8 mouse cellular contexts compared by ENCODE assay signal in genomic region chr12:80146227-80147223, GRCm38 (mm10). TPM values are rescaled to one million over a fixed set of nuclear protein-coding genes. Genes with fewer than 3 reads are reported as not detected.
DNase-seq lines count a peak whose midpoint lies in the region; ATAC-seq and TF ChIP-seq lines count a peak whose summit lies in the region.

No protein-coding gene starts in this region.

- H3K36me3 ChIP-seq in G1E (replicated peaks): no peaks in the 10 kb centered on the region
- no peaks in the 10 kb centered on the region for H3K36me3 ChIP-seq in liver, embryonic 11.5 days (ENCODE audit: control insufficient read depth, insufficient read depth, low read length)

- H3K9me3 ChIP-seq in G1E (replicated peaks): no peaks in the 10 kb centered on the region
- no peaks in the 10 kb centered on the region for H3K9me3 ChIP-seq in liver, embryonic 11.5 days (ENCODE audit: control insufficient read depth, low read length)

- H3K4me3 ChIP-seq in G1E (ENCODE audit: low read depth, low read length): no peak overlapping the region
- no peak overlapping the region for H3K4me3 ChIP-seq in liver, embryonic 11.5 days (ENCODE audit: low read depth, low read length)

- peaks cover 9% of the 10 kb centered on the region for H3K27me3 ChIP-seq in G1E (ENCODE audit: insufficient read depth, low read length)
- no peaks in the 10 kb centered on the region for H3K27me3 ChIP-seq in liver, embryonic 11.5 days (replicated peaks; ENCODE audit: control insufficient read depth, insufficient read depth, low read length)

- TF ChIP-seq CTCF in G1E (IDR thresholded peaks at IDR 0.05; ENCODE audit: low read depth, low read length): peak; percentile 79

- peaks cover 31% of the 10 kb centered on the region for H3K4me1 ChIP-seq in G1E (ENCODE audit: insufficient read depth, low read depth, low read length)
- H3K4me1 ChIP-seq in liver, embryonic 11.5 days (replicated peaks; ENCODE audit: control insufficient read depth, insufficient read depth, low read length): peaks cover 6% of the 10 kb centered on the region

- no peak for ATAC-seq in G1E (ENCODE audit: extremely low read depth, insufficient number of reproducible peaks, low FRiP score, poor library complexity, severe bottlenecking)
- ATAC-seq in liver, embryonic 11.5 days (replicated peaks; ENCODE audit: low FRiP score): 0 out of 2 replicates have a peak, but pooled peaks have one; percentile 52

- 35% methylated on average over 21 of the region's 21 CpGs for WGBS in liver, embryonic 11.5 days

- H3K27ac ChIP-seq in liver, embryonic 11.5 days (ENCODE audit: low read depth, low read length): peak overlapping the region; percentile 14; the same call in 1 of the 2 replicates

- DNase-seq in 3T3-L1 (ENCODE audit: low read depth, low spot score) (peak; percentile 78), G1E (ENCODE audit: low spot score) (no peak)
- peak; percentile 71 to 72 for DNase-seq in cerebellum, postnatal 36 days
- DNase-seq in gastrocnemius, adult 8-10 months (ENCODE audit: low spot score in 2 of 2): peak; percentile 34 to 50
- peak; percentile 67 for DNase-seq in kidney, adult 11 months
- peak; percentile 71 for DNase-seq in liver, embryonic 11.5 days (ENCODE audit: low spot score)
- DNase-seq in naive thymus-derived CD4-positive, alpha-beta T cell, adult 2 months (ENCODE audit: low read depth): peak; percentile 77
- peak; percentile 69 for DNase-seq in thymus, postnatal 0 days (ENCODE audit: low spot score)

- H3K4me2 ChIP-seq in liver, embryonic 11.5 days: no peak overlapping the region

- H3K9ac ChIP-seq in liver, embryonic 11.5 days (ENCODE audit: low read depth, low read length): no peak overlapping the region; the same call in 1 of the 2 replicates

RNA-seq across cellular contexts. Expression of gene Zfp36l1, which starts 33.7 kb away (rescaled TPM):
- total RNA-seq in G1E (2014; fragmentation: Nextera tagmentation) (281 and 283 TPM in 2 replicates), G1E (2017) (31.4 and 40.3 TPM in 2 replicates)
- 357 and 385 TPM in 2 replicates for polyA plus RNA-seq in G1E (2012)
- 10 to 100 TPM; 25.2 to 28.9 (median 27.2) TPM for total RNA-seq in gastrocnemius, adult 8-10 months (2022)
- 69.6 and 72.7 TPM in 2 replicates for polyA plus RNA-seq in liver, embryonic 11.5 days (2014; fragmentation: Nextera tagmentation; extraction: Ambion mirVana)
- polyA plus RNA-seq in thymus, postnatal 0 days (2015; fragmentation: Nextera tagmentation; extraction: Ambion mirVana): 63.4 and 69.7 TPM in 2 replicates
